Mouse (Mus musculus) embryonic facial prominence, embryonic 14.5 days (tissue): Measurements from ENCODE around the gene Incenp. TPM values are rescaled to one million over a fixed set of nuclear protein-coding genes. Genes with fewer than 3 reads are reported as not detected.

ENCODE experiments used
- microRNA-seq: library from miRNA; unstranded; fragments of <30 nt; microRNA quantifications from one replicate; pipeline ENCODE4, GENCODE M21; 2016; ENCODE audit warnings: borderline number of aligned reads
- polyA plus RNA-seq: library from polyadenylated mRNA; unstranded; fragments of >200 nt; fragmentation: Nextera tagmentation; extraction: Ambion mirVana; gene quantifications from 2 replicates; pipeline ENCODE4 v1.2.1, GENCODE M21; 2014

Gene Incenp
- polyA plus RNA-seq, 1 experiment from 2014 or later: 65.5 TPM

Small RNAs within 50 kb of the gene (microRNA-seq; reads per million reads assigned to microRNA genes)
- not detected for gene Gm22369
- not detected for gene Gm24484

Other genes starting within 250 kb of the Incenp start
- gene Scgb2a2, start 52.0 kb downstream of the Incenp start, polyA plus RNA-seq: not detected in 2 replicates
- gene Fth1, start 81.0 kb upstream of the Incenp start, polyA plus RNA-seq: 1,690 and 1,712 TPM in 2 replicates
- 1.5 and 2.2 TPM in 2 replicates for gene Best1, start 102.1 kb upstream of the Incenp start, polyA plus RNA-seq
- 48.1 and 54.4 TPM in 2 replicates for gene Rab3il1, start 102.1 kb upstream of the Incenp start, polyA plus RNA-seq
- 15.6 and 20.9 TPM in 2 replicates for gene Fads3, start 142.0 kb upstream of the Incenp start, polyA plus RNA-seq
- gene Fads2, start 202.2 kb upstream of the Incenp start, polyA plus RNA-seq: 23.4 and 28.4 TPM in 2 replicates